Mouse (Mus musculus) forebrain, embryonic 14.5 days (tissue): ENCODE measurements at regions not wholly inside any gene's neighbourhood (a gene's known extent, or its start where the extent isn't known, plus 50 kb on each side); places are given as distances from the start of the nearest gene placed in this dataset.

ENCODE experiments used
- ATAC-seq: fragments of 200-750 bp; cut with Nextera tagmentation; 2 replicates; pipeline ENCODE4 v1.8.0; 2017; ENCODE audit warnings: mild to moderate bottlenecking, moderate library complexity
- DNase-seq: peaks from one replicate; pipeline ENCODE4 v3.0.0-alpha.2; 2015; ENCODE audit warnings: low spot score
- H3K27ac ChIP-seq: fragments of 300-500 bp; sonication (generic); 2 replicates; pipeline ENCODE4 v1.5.1; 2014; ENCODE audit warnings: low read depth, mild to moderate bottlenecking, control low read depth, low read length, moderate library complexity
- H3K27me3 ChIP-seq: fragments of 300-500 bp; sonication (generic); replicated peaks from 2 replicates; pipeline ENCODE4 v1.6.1; 2014; ENCODE audit warnings: low read length, control low read depth, mixed read lengths; ENCODE audit not compliant: control insufficient read depth, insufficient read depth
- H3K36me3 ChIP-seq: fragments of 300-500 bp; sonication (generic); 2 replicates; pipeline ENCODE4 v1.6.1; 2014; ENCODE audit warnings: low read length, control low read depth; ENCODE audit not compliant: control insufficient read depth, insufficient read depth
- H3K4me1 ChIP-seq: fragments of 300-500 bp; sonication (generic); 2 replicates; pipeline ENCODE4 v1.6.1; 2014; ENCODE audit warnings: antibody characterized with exemption, low read length, control low read depth; ENCODE audit not compliant: control insufficient read depth, insufficient read depth
- H3K4me2 ChIP-seq: fragments of 300-500 bp; sonication (generic); 2 replicates; pipeline ENCODE4 v1.6.1; 2014; ENCODE audit warnings: mild to moderate bottlenecking, control low read depth, low read length
- H3K4me3 ChIP-seq: fragments of 300-500 bp; sonication (generic); 2 replicates; pipeline ENCODE4 v1.5.1; 2014; ENCODE audit warnings: low read depth, low read length, control low read depth
- H3K9ac ChIP-seq: fragments of 300-500 bp; sonication (generic); 2 replicates; pipeline ENCODE4 v1.6.1; 2014; ENCODE audit warnings: mild to moderate bottlenecking, low read length, control low read depth, moderate library complexity
- H3K9me3 ChIP-seq: fragments of 300-500 bp; sonication (generic); replicated peaks from 2 replicates; pipeline ENCODE4 v1.6.1; 2016; ENCODE audit warnings: low read length, control low read depth, mixed read lengths; ENCODE audit not compliant: control insufficient read depth
- WGBS: fragments of 180-500 bp; shearing (Covaris S2); extraction: QIAGEN DNeasy Blood & Tissue Kit; methylation state at CpG from one replicate; pipeline ENCODE4 v1.1.7; 2014; 5-methylcytosine and 5-hydroxymethylcytosine counted together

DNA sequence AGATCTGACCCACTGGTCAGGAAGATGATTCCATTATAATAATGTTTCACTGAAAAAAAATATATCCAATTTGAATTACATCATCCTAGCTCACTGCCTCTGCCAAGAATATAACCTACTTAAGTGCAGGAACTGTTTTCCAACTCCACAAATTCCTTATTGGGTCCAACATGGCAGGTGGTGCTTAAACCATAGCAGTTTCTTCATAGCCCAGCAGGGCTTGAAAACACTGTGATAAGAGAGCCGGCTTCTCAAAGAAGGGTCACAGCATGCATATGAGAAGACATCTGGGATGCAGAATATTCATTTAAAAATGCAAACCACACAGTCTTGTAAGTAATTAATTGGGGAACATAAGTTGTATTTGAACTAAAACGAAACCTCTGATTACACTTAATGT lies 677.6 kb downstream of the Diaph3 start:
- Histone ChIP-seq H3K36me3 (no peaks in the 10 kb centered on the region), H3K9ac (no peak overlapping the region), H3K27me3 (no peaks in the 10 kb centered on the region), H3K4me1 (no peaks in the 10 kb centered on the region), H3K27ac (no peak overlapping the region), H3K9me3 (no peaks in the 10 kb centered on the region), H3K4me3 (no peak overlapping the region), H3K4me2 (no peak overlapping the region)
- DNase-seq (no peak), ATAC-seq (no peak)
- WGBS = 65% methylated on average over 2 of the region's 2 CpGs

DNA sequence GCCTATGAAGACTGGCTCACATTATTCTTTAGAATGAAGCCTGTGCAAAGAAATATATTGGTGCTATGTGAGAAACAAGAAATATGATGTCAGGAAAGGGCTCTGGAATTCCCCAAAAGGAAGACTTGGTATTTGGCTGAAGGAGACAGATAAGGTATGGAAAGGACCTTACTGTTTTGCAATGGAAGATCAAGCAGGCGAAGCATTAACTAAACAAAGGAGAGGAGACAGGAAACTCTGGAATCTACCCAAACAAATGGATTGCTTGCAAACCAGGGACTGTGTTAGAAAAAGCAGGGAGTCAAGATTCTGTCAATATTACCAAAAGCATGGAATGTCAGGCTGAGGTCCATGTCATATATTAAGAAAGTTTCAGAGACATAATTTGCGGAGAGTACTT lies 687.9 kb downstream of the Diaph3 start:
- Histone ChIP-seq H3K4me2 (no peak overlapping the region), H3K36me3 (no peaks in the 10 kb centered on the region), H3K4me3 (no peak overlapping the region), H3K27ac (no peak overlapping the region), H3K27me3 (no peaks in the 10 kb centered on the region; the same call in 1 of the 2 replicates), H3K9me3 (no peaks in the 10 kb centered on the region), H3K4me1 (no peaks in the 10 kb centered on the region), H3K9ac (no peak overlapping the region)
- ATAC-seq (no peak), DNase-seq (no peak)
- WGBS = 90% methylated on average over 2 of the region's 2 CpGs

DNA sequence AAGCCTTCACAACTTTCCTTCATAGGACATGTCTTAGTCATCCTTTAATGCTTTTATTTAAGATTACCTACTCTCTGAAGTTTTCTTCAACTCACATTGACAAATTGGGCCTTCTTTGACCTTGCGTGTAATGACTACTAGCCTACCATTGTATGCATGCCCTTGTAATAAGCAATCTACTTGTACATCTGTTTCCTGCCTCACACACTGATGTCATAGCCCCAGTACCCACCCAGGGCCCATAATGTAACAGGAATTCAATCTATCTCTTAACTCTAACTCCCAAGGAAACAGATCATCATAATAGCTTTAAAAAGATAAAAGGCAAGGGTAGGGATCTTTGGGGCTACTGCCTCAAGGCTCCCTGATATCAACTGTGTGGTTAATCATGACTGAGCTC lies 690.4 kb downstream of the Diaph3 start:
- Histone ChIP-seq H3K36me3 (no peaks in the 10 kb centered on the region), H3K4me3 (no peak overlapping the region), H3K9ac (no peak overlapping the region), H3K27ac (no peak overlapping the region), H3K4me1 (no peaks in the 10 kb centered on the region), H3K9me3 (no peaks in the 10 kb centered on the region), H3K4me2 (no peak overlapping the region), H3K27me3 (no peaks in the 10 kb centered on the region)
- DNase-seq = no peak
- WGBS = 97% methylated on average over 1 of the region's 1 CpGs
- ATAC-seq = no peak

DNA sequence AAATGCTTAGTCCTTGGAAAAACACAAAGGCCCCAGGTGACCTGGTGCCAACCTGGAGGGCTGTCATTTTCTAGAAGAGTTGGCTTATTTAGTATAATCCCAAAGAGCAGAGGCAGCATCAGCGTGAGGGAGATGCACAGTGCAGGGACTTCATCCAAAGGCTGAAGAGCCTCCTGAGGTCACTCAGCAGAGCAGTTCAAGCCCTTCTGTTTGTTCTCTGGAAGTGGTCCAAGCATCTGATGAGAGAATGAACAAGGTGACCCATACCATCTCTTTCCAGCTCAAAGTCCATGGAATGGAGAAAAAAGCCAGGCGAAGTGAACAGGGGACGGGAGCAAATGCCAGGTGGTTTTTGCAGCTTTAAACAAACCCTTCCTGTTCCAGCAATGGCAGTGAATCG lies 695.9 kb downstream of the Diaph3 start:
- DNase-seq = no peak
- 84% methylated on average over 4 of the region's 4 CpGs for WGBS
- no peak overlapping the region for H3K4me3 ChIP-seq

GRCm38 (mm10) chr14:86443921-86444835 lies 696.9 kb downstream of the Diaph3 start:
- ATAC-seq = no peak

More for the DNA sequence above, 695.9 kb downstream of the Diaph3 start:
- Histone ChIP-seq H3K9ac (no peak overlapping the region), H3K4me1 (peaks cover 12% of the 10 kb centered on the region), H3K4me2 (no peak overlapping the region), H3K27me3 (no peaks in the 10 kb centered on the region), H3K36me3 (no peaks in the 10 kb centered on the region), H3K27ac (no peak overlapping the region), H3K9me3 (no peaks in the 10 kb centered on the region)
- no peak for ATAC-seq

DNA sequence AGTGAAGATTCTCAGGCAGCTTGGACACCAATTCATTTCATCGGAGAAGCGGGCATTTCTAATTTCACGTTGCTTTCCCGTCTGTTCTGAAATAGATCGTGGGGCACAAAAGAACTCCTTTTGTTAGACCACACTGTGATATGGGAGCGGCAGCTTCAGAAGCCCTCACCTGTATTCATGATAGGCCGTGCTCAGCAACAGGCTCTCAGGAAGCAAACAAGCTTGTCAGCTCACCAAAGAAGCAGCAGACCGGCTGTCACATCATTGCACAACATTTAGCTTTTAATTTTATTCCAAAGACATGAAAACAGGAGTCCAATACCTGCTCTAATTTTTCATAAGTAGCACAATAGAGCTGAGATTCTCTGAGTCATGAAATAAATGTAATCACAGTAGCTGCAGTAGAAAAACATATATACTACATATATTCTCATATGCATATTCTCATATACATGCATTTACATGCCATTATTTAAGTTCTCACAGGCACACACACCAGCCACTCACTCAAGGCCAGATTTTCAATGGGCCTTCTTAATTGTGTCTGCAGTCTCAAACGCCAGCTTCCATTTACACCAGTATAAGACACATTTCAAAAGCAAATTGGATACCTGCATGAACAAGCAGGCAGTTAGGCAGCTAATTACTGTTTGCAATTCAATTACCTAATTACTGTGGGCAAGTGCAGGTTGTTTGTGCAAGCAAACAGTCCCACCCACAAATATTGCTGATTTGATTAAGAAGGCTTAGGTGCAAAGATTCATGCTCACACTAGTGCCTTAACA lies 698.9 kb downstream of the Diaph3 start:
- Histone ChIP-seq H3K36me3 (no peaks in the 10 kb centered on the region), H3K4me3 (no peak overlapping the region), H3K27ac (no peak overlapping the region), H3K9ac (no peak overlapping the region), H3K27me3 (no peaks in the 10 kb centered on the region), H3K4me1 (peaks cover 12% of the 10 kb centered on the region), H3K4me2 (no peak overlapping the region), H3K9me3 (no peaks in the 10 kb centered on the region)
- WGBS = 34% methylated on average over 9 of the region's 9 CpGs
- peak; percentile 84 for DNase-seq
- ATAC-seq = peak; percentile 89

More at GRCm38 (mm10) chr14:86443921-86444835, 696.9 kb downstream of the Diaph3 start:
- no peak for DNase-seq
- H3K36me3 ChIP-seq = no peaks in the 10 kb centered on the region
- 30% methylated on average over 5 of the region's 5 CpGs for WGBS
- H3K4me2 ChIP-seq = no peak overlapping the region
- H3K4me3 ChIP-seq = no peak overlapping the region
- no peaks in the 10 kb centered on the region for H3K9me3 ChIP-seq
- H3K9ac ChIP-seq = no peak overlapping the region
- peaks cover 12% of the 10 kb centered on the region for H3K4me1 ChIP-seq
- no peaks in the 10 kb centered on the region for H3K27me3 ChIP-seq
- H3K27ac ChIP-seq = no peak overlapping the region

DNA sequence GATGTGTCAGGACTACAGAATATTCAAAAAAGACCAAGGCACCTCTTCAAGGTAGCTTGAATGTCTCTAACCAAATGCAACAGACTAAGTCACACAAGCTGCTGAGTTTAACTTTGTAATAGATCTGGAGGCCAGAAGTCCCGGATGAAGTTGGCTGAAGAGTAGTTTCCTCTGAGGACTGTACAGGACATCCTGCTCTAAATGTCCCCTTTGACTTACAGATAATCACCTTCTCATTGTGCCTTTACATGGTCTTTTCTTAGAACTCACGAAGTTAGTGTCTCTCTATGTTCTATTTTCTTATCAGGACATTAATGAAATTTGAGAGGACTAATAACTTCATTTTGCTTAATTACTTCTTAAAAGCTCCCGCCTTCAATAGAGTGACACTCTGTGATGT lies 703.7 kb downstream of the Diaph3 start:
- WGBS = 85% methylated on average over 3 of the region's 3 CpGs
- ATAC-seq (no peak), DNase-seq (no peak)
- H3K9me3 ChIP-seq = no peaks in the 10 kb centered on the region
- no peak overlapping the region for H3K9ac ChIP-seq
- H3K4me1 ChIP-seq = peaks cover 8% of the 10 kb centered on the region
- no peak overlapping the region for H3K4me2 ChIP-seq
- no peak overlapping the region for H3K4me3 ChIP-seq
- no peaks in the 10 kb centered on the region for H3K27me3 ChIP-seq
- no peak overlapping the region for H3K27ac ChIP-seq
- H3K36me3 ChIP-seq = no peaks in the 10 kb centered on the region

DNA sequence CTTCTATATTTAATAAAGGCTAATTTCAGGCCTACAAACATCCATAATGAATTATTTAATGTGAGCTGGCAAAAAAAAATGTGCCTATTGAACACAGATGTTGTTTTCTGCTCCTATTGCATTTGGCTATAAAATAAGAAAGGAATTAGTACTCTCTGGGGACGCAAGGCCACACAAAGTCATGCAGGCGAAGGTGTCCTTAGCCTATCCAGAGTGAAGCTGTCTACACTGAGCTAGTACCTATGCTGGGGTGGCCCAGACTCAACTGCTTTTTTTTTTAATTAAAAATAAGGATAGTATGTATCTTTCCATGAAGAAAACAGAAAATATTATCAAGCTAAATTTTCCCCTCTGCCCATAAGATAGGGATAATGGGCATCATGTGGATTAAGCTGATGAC lies 705.7 kb downstream of the Diaph3 start:
- no peak overlapping the region for H3K9ac ChIP-seq
- no peaks in the 10 kb centered on the region for H3K4me1 ChIP-seq
- H3K27me3 ChIP-seq = no peaks in the 10 kb centered on the region
- H3K4me3 ChIP-seq = no peak overlapping the region
- 91% methylated on average over 2 of the region's 2 CpGs for WGBS
- DNase-seq (no peak), ATAC-seq (no peak)
- no peaks in the 10 kb centered on the region for H3K36me3 ChIP-seq
- H3K27ac ChIP-seq = no peak overlapping the region
- H3K9me3 ChIP-seq = no peaks in the 10 kb centered on the region
- H3K4me2 ChIP-seq = no peak overlapping the region
